Mouse (Mus musculus) liver, postnatal 0 days (tissue): ENCODE data around the gene Slc6a15.

Source experiments
- CTCF ChIP-seq: sonication (generic); IDR thresholded peaks from 2 replicates; pipeline ENCODE4 v1.5.1; 2016; ENCODE audit warnings: antibody characterized with exemption, low read depth
- EP300 ChIP-seq: IDR thresholded peaks from 2 replicates; pipeline ENCODE4 v1.6.1; 2016; ENCODE audit warnings: antibody characterized with exemption, low read depth, mild to moderate bottlenecking

- TF ChIP-seq EP300 (no peak), CTCF (no peak)
Observed at GRCm38 (mm10) chr10:103368296-103369080, 905 bp downstream of the Slc6a15 start.
